Comparison of ENCODE assay signal across 18 mouse cellular contexts in genomic region chr15:30857277-30858176, GRCm38 (mm10).
DNase-seq lines count a peak whose midpoint lies in the region; ATAC-seq lines count a peak whose summit lies in the region.
"Had no signal": no experiment of that assay in that cellular context is flagged by ENCODE, and none has a peak within 500 bp of the region (broad histone marks: within the 10 kb centered on the region; RNA-seq: fewer than 3 reads in every experiment).

No protein-coding gene starts in this region.

- 0 out of 2 replicates have a peak, but pooled peaks have one; percentile 34 for ATAC-seq in midbrain, embryonic 12.5 days (ENCODE audit: low FRiP score, low read depth)
- ATAC-seq in midbrain, embryonic 15.5 days (replicated peaks), result no peak
- peak; percentile 68; the same call in 1 of the 2 replicates for ATAC-seq in forebrain, embryonic 13.5 days
- ATAC-seq in hindbrain, embryonic 12.5 days (ENCODE audit: low FRiP score), result peak; percentile 57
- ATAC-seq in neural tube, embryonic 15.5 days (ENCODE audit: low FRiP score), result peak; percentile 42; the same call in 1 of the 2 replicates
- ATAC-seq: intestine, postnatal 0 days had no signal

- H3K9ac ChIP-seq in midbrain, embryonic 12.5 days (replicated peaks), result no peak overlapping the region
- H3K9ac ChIP-seq in midbrain, embryonic 15.5 days, result no peak overlapping the region
- no peak overlapping the region for H3K9ac ChIP-seq in forebrain, embryonic 13.5 days
- no peak overlapping the region for H3K9ac ChIP-seq in hindbrain, embryonic 12.5 days
- no peak overlapping the region for H3K9ac ChIP-seq in neural tube, embryonic 15.5 days (replicated peaks)
- H3K9ac ChIP-seq: heart, embryonic 12.5 days; limb, embryonic 13.5 days; liver, embryonic 14.5 days; stomach, embryonic 15.5 days had no signal

- no peak overlapping the region for H3K4me2 ChIP-seq in midbrain, embryonic 12.5 days (replicated peaks)
- H3K4me2 ChIP-seq in midbrain, embryonic 15.5 days, result no peak overlapping the region
- H3K4me2 ChIP-seq in forebrain, embryonic 13.5 days, result peak overlapping the region; percentile 10
- H3K4me2 ChIP-seq in hindbrain, embryonic 12.5 days (replicated peaks), result no peak overlapping the region
- H3K4me2 ChIP-seq in neural tube, embryonic 15.5 days, result no peak overlapping the region
- H3K4me2 ChIP-seq: heart, embryonic 12.5 days; limb, embryonic 13.5 days; stomach, embryonic 15.5 days had no signal

- H3K27ac ChIP-seq in midbrain, embryonic 12.5 days (replicated peaks), result no peak overlapping the region
- H3K27ac ChIP-seq in midbrain, embryonic 15.5 days, result no peak overlapping the region
- H3K27ac ChIP-seq in forebrain, embryonic 13.5 days, result no peak overlapping the region
- H3K27ac ChIP-seq in hindbrain, embryonic 12.5 days, result no peak overlapping the region
- peak overlapping the region; percentile 18; the same call in 1 of the 2 replicates for H3K27ac ChIP-seq in neural tube, embryonic 15.5 days (replicated peaks)
- H3K27ac ChIP-seq: layer of hippocampus, adult 2 months; left cerebral cortex, adult 2 months; limb, embryonic 13.5 days; liver, embryonic 14.5 days; stomach, embryonic 15.5 days had no signal

- H3K4me1 ChIP-seq in midbrain, embryonic 12.5 days, result no peaks in the 10 kb centered on the region
- H3K4me1 ChIP-seq in midbrain, embryonic 15.5 days, result no peaks in the 10 kb centered on the region
- H3K4me1 ChIP-seq in forebrain, embryonic 13.5 days, result peaks cover 24% of the 10 kb centered on the region
- peaks cover 9% of the 10 kb centered on the region; the same call in 1 of the 2 replicates for H3K4me1 ChIP-seq in hindbrain, embryonic 12.5 days
- peaks cover 23% of the 10 kb centered on the region for H3K4me1 ChIP-seq in neural tube, embryonic 15.5 days
- H3K4me1 ChIP-seq: heart, embryonic 12.5 days; limb, embryonic 13.5 days; stomach, embryonic 15.5 days had no signal

- H3K4me3 ChIP-seq in midbrain, embryonic 12.5 days, result no peak overlapping the region
- no peak overlapping the region for H3K4me3 ChIP-seq in midbrain, embryonic 15.5 days
- no peak overlapping the region for H3K4me3 ChIP-seq in forebrain, embryonic 13.5 days
- no peak overlapping the region for H3K4me3 ChIP-seq in hindbrain, embryonic 12.5 days
- H3K4me3 ChIP-seq in neural tube, embryonic 15.5 days (replicated peaks), result no peak overlapping the region
- H3K4me3 ChIP-seq: heart, embryonic 12.5 days; layer of hippocampus, adult 2 months; left cerebral cortex, adult 2 months; limb, embryonic 13.5 days; myocyte; stomach, embryonic 15.5 days had no signal

- no peaks in the 10 kb centered on the region for H3K36me3 ChIP-seq in midbrain, embryonic 12.5 days
- no peaks in the 10 kb centered on the region for H3K36me3 ChIP-seq in midbrain, embryonic 15.5 days (replicated peaks)
- H3K36me3 ChIP-seq in forebrain, embryonic 13.5 days (ENCODE audit: poor library complexity, severe bottlenecking), result no peaks in the 10 kb centered on the region
- H3K36me3 ChIP-seq in hindbrain, embryonic 12.5 days, result no peaks in the 10 kb centered on the region
- H3K36me3 ChIP-seq in neural tube, embryonic 15.5 days, result no peaks in the 10 kb centered on the region
- H3K36me3 ChIP-seq: heart, embryonic 12.5 days; limb, embryonic 13.5 days; stomach, embryonic 15.5 days had no signal

- no peaks in the 10 kb centered on the region for H3K9me3 ChIP-seq in midbrain, embryonic 12.5 days
- H3K9me3 ChIP-seq in midbrain, embryonic 15.5 days, result no peaks in the 10 kb centered on the region
- no peaks in the 10 kb centered on the region for H3K9me3 ChIP-seq in forebrain, embryonic 13.5 days (replicated peaks)
- H3K9me3 ChIP-seq in hindbrain, embryonic 12.5 days (replicated peaks), result no peaks in the 10 kb centered on the region
- H3K9me3 ChIP-seq in neural tube, embryonic 15.5 days (replicated peaks), result no peaks in the 10 kb centered on the region
- H3K9me3 ChIP-seq: heart, embryonic 12.5 days; limb, embryonic 13.5 days; stomach, embryonic 15.5 days had no signal

- WGBS in midbrain, embryonic 12.5 days, result 78% methylated on average over 17 of the region's 17 CpGs
- WGBS in midbrain, embryonic 15.5 days, result 73% methylated on average over 17 of the region's 17 CpGs
- WGBS in forebrain, embryonic 13.5 days, result 29% methylated on average over 17 of the region's 17 CpGs
- 74% methylated on average over 17 of the region's 17 CpGs for WGBS in hindbrain, embryonic 12.5 days
- WGBS in neural tube, embryonic 15.5 days, result 51% methylated on average over 17 of the region's 17 CpGs

- DNase-seq in kidney, postnatal 10 days, result no peak
- no peak for DNase-seq in lung, postnatal 14 days
- DNase-seq: cerebellum, postnatal 14 days; gastrocnemius, postnatal 36 days; right cerebral cortex, postnatal 14 days had no signal

- H3K27me3 ChIP-seq in midbrain, embryonic 12.5 days, result no peaks in the 10 kb centered on the region
- H3K27me3 ChIP-seq in midbrain, embryonic 15.5 days (replicated peaks), result no peaks in the 10 kb centered on the region
- no peaks in the 10 kb centered on the region for H3K27me3 ChIP-seq in forebrain, embryonic 13.5 days
- H3K27me3 ChIP-seq in hindbrain, embryonic 12.5 days, result no peaks in the 10 kb centered on the region
- H3K27me3 ChIP-seq in neural tube, embryonic 15.5 days (replicated peaks), result no peaks in the 10 kb centered on the region
- H3K27me3 ChIP-seq: heart, embryonic 12.5 days; limb, embryonic 13.5 days; stomach, embryonic 15.5 days had no signal
